Mouse (Mus musculus) C2C12 (cell line): ENCODE results near the gene Bpnt1. TPM values are rescaled to one million over a fixed set of nuclear protein-coding genes. Genes with fewer than 3 reads are reported as not detected.
A peak's percentile ranks its signal among the peaks of the same experiment; 100 is the strongest.
"Not testable (repeated sequence)": the region's sequence is repeated elsewhere in the genome, so short reads cannot be mapped to it uniquely, and the experiment has no call there.

Experiments used
- H3K27me3 ChIP-seq: one replicate; pipeline ENCODE4 v1.6.1; 2011; ENCODE audit not compliant: control insufficient read depth, insufficient read depth, insufficient read length
- H3K36me3 ChIP-seq: one replicate; pipeline ENCODE4 v1.6.1; 2011; ENCODE audit not compliant: control insufficient read depth, insufficient read depth
- H3K4me3 ChIP-seq: one replicate; pipeline ENCODE4 v1.5.1; 2011; ENCODE audit warnings: mild to moderate bottlenecking, control low read depth; ENCODE audit not compliant: poor library complexity, insufficient read depth, severe bottlenecking
- H3K79me2 ChIP-seq: one replicate; pipeline ENCODE4 v1.6.1; 2011; ENCODE audit not compliant: control insufficient read depth, insufficient read depth
- H3K79me3 ChIP-seq: one replicate; pipeline ENCODE4 v1.6.1; 2011; ENCODE audit warnings: low read depth, control low read depth
- H3ac ChIP-seq: one replicate; pipeline ENCODE3; 2011; ENCODE audit warnings: low read depth; ENCODE audit not compliant: control insufficient read depth, insufficient read length
- CEBPB ChIP-seq: IDR thresholded peaks from one replicate; pipeline ENCODE4 v1.6.1; 2011; ENCODE audit warnings: low read depth, mild to moderate bottlenecking, control low read depth, moderate library complexity
- CTCF ChIP-seq: IDR thresholded peaks from one replicate; pipeline ENCODE4 v1.5.1; 2011; ENCODE audit not compliant: control insufficient read depth, insufficient read depth, insufficient read length
- FOSL1 ChIP-seq: IDR thresholded peaks from one replicate; pipeline ENCODE4 v1.8.0; 2011; ENCODE audit warnings: mild to moderate bottlenecking, low read length; ENCODE audit not compliant: poor library complexity, insufficient read depth, severe bottlenecking
- MAX ChIP-seq: IDR thresholded peaks from one replicate; pipeline ENCODE4 v1.6.1; 2011; ENCODE audit warnings: mild to moderate bottlenecking, control low read depth
- MYOD1 ChIP-seq: IDR thresholded peaks from one replicate; pipeline ENCODE4 v1.6.1; 2011; ENCODE audit warnings: low read depth; ENCODE audit not compliant: control insufficient read depth, insufficient read length
- MYOG ChIP-seq: IDR thresholded peaks from one replicate; pipeline ENCODE4 v1.6.1; 2011; ENCODE audit not compliant: control insufficient read depth, insufficient read length; ENCODE audit errors: extremely low read depth
- USF1 ChIP-seq: IDR thresholded peaks from one replicate; pipeline ENCODE4 v1.6.1; 2011; ENCODE audit warnings: low read depth, mild to moderate bottlenecking, control low read depth, moderate library complexity
- polyA plus RNA-seq: library from polyadenylated mRNA; unstranded; fragments of >200 nt; fragmentation: generic; extraction: Trizol; gene quantifications from one replicate; pipeline ENCODE4 v1.2.1, GENCODE M21; 2012; ENCODE audit warnings: missing spikeins

The Bpnt1 gene
- polyA plus RNA-seq, 1 experiment, result 37.2 TPM

DNA sequence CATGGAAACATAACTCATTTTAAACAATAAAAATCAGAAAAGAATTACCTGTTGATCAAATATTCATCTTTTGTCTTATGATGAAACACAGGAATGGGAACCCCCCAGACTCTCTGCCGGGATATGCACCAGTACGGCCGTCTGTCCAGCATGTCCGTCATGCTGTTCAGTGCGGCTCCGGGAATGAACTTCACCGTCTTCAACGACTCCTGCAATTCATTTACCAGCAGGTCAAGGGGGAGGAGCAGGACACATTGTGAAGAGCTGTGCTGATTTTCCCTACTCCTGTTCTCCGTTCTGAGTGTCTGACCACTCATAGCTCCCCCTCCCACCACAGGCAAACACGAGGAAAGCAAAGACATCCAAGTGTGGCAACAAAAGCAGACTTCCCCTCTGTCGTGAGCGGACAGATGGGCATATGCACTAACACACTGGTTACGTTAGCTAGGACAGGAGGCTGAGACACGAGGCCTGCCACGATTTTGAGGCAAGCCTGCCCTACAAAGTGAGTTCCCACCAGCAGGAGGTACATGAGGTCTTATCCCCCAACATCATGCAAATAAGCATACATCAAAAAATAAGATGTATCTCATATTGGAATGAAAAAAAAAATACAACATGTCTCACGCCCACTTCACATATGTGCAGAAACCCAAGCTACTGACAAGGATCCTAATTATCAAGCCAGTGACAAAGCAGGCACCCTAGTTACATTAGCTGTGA lies 15.9 kb upstream of the Bpnt1 start:
- TF ChIP-seq USF1, result no peak
- no peak for TF ChIP-seq MYOD1
- no peak for TF ChIP-seq MAX
- no peak for TF ChIP-seq CEBPB
- no peak for TF ChIP-seq CTCF
- TF ChIP-seq FOSL1, result no peak
- TF ChIP-seq MYOG, result no peak
- peaks cover 7% of the 10 kb centered on the region for H3K79me2 ChIP-seq
- no peaks in the 10 kb centered on the region for H3K27me3 ChIP-seq
- peaks cover 2% of the 10 kb centered on the region for H3K79me3 ChIP-seq
- peaks cover 67% of the 10 kb centered on the region for H3K36me3 ChIP-seq
- no peak overlapping the region for H3ac ChIP-seq
- no peak overlapping the region for H3K4me3 ChIP-seq

DNA sequence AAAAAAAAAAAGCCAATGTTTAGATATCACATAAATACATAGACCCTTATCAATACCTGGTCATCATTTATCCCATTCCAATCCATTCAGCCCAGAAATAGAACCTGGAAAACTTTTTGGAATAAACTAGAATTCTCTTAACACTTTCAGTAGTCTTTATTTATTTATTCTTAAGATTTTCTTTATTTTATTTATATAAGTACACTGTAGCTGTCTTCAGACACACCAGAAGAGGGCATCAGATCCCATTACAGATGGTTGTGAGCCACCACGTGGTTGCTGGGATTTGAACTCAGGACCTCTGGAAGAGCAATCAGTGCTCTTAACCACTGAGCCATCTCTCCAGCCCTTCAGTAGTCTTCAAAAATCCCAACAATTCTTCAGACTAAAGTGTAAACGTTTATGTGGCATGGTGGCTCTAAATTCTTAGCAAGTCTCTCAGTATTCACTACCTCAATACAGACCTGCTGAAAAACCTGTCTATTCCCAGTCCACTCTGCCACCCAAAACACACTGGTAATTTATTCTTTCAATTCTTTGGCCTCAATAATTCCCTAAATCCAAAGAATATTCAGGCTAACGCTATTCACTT lies 4.1 kb upstream of the Bpnt1 start:
- peak overlapping the region; percentile 72 for H3K4me3 ChIP-seq
- H3K79me3 ChIP-seq, H3ac ChIP-seq, H3K27me3 ChIP-seq: not testable (repeated sequence)
- peaks cover 25% of the 10 kb centered on the region for H3K79me2 ChIP-seq
- H3K36me3 ChIP-seq, result peaks cover 46% of the 10 kb centered on the region

DNA sequence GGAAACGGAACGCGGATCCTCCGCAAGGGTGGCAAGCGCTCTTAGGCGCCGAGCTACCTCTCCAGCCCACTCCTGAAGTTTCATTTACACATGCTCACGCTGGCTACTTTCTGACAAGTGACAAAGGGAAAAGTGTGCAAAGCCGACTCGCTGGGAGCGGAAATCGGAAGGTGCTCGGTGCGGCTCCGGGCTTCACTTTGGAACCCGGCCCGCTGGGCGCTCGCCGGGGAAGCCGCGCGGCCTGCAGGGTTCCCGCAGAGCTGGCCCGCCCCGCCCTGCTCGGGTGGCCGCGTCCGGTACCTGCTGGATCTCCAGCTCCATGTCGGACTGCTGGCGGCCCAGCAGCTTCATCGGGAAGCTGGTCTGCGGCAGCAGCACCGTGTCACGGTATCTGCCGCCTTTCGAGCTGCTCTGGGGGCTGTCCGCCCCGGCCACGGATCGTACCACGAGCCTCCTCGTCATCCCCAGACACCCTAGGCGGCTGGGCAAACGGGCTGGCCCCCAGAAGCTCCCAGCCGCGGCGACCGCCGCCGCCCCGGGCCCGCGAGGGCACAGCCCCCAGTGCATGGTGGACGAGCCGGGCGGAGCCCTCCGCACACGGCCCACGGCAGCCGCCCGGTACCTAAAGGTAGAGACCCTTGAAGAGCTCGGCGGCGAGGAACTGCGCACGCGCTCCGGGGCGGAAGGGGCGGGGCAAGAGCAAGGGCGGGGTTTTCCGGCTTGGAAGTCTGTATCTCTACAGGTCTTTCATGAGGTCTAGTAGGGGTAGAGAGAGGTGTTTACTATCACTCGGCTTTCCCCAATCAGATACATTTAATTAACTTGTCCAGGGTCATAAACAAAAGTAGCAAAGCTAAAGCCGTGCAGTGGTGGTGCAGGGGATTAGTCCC lies 3.0 kb upstream of the Bpnt1 start, which contains the start of gene Iars2:
Gene Iars2, minus strand, starts transcription at position 676 of the 890 bp plus-strand sequence.
- H3K79me3 ChIP-seq, result peaks cover 19% of the 10 kb centered on the region
- peak; percentile 13 for TF ChIP-seq MAX
- TF ChIP-seq CEBPB, result no peak
- peaks cover 35% of the 10 kb centered on the region for H3K36me3 ChIP-seq
- peak within 1 kb of the TSS; percentile 72 for H3K4me3 ChIP-seq
- no peaks in the 10 kb centered on the region for H3K27me3 ChIP-seq
- peak within 1 kb of the TSS; percentile 97 for H3ac ChIP-seq
- H3K79me2 ChIP-seq, result peaks cover 37% of the 10 kb centered on the region

DNA sequence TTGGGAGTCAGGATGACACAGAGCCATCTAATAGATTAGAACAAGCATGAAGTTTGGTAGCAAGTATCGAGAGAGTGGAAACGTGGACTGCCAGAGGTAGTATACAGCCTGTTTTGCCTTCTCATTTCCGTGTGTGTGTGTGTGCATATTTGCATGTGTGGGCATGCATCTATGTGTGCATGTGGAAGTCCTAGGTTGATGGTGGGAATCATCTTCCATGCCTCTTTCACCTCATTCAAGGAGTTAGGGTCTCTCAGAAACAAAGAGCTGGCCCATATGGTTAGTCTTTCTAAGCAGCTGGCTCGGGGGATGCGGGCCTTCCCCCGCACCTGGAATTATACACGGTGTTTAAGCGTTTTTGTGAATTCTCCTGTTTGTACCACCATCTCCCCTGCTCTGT lies 2.1 kb upstream of the Bpnt1 start:
- Histone ChIP-seq H3K79me3 (peaks cover 27% of the 10 kb centered on the region), H3K36me3 (peaks cover 27% of the 10 kb centered on the region), H3K79me2 (peaks cover 45% of the 10 kb centered on the region), H3ac (no peak overlapping the region), H3K4me3 (no peak overlapping the region), H3K27me3 (no peaks in the 10 kb centered on the region)
- TF ChIP-seq MYOD1 (no peak), USF1 (no peak), MAX (no peak), CEBPB (no peak), MYOG (no peak), CTCF (no peak), FOSL1 (no peak)

DNA sequence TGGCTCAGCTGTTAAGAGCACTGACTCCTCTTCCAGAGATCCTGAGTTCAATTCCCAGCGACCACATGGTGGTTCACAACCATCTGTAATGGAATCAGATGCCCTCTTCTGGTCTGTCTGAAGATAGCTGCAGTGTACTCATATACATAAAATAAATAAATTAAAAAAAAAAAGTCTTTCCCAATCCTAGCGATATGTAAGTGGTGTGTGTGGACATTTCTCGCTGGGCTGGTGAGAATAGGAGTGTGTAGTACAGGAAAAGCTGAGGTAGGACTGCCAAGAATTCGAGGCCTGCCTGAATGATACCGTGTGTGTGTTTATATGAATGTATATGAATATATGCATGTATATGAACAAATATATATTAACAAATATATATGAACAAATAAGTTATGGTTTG lies 585 bp upstream of the Bpnt1 start:
- peaks cover 55% of the 10 kb centered on the region for H3K79me2 ChIP-seq
- no peaks in the 10 kb centered on the region for H3K27me3 ChIP-seq
- H3K79me3 ChIP-seq, result peaks cover 32% of the 10 kb centered on the region
- no peak overlapping the region for H3ac ChIP-seq
- TF ChIP-seq MAX (no peak), MYOG (no peak)
- H3K36me3 ChIP-seq, result peaks cover 13% of the 10 kb centered on the region
- no peak overlapping the region for H3K4me3 ChIP-seq

DNA sequence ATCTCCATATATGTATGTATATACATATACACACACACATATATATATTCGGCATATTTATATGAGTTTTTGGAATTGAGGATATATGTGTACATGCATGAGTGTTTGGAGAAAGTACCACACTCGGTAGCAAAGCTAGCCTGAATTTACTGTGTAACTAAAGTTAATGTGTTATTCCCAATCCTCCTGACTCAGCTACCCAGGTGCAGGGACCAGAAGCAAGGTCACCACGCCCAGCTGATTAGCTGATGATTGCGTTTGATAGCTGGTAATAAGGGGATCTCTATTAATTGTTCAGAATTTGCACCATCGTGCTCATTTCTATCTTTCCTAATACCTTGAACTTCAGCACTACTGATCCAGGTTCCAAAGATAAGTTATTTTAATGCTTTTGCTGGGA lies 1.7 kb downstream of the Bpnt1 start:
- peaks cover 34% of the 10 kb centered on the region for H3K79me3 ChIP-seq
- peaks cover 44% of the 10 kb centered on the region for H3K79me2 ChIP-seq
- no peaks in the 10 kb centered on the region for H3K27me3 ChIP-seq
- no peak overlapping the region for H3K4me3 ChIP-seq
- peaks cover 3% of the 10 kb centered on the region for H3K36me3 ChIP-seq
- H3ac ChIP-seq, result no peak overlapping the region
- no peak for TF ChIP-seq FOSL1
- TF ChIP-seq CEBPB, result no peak
- no peak for TF ChIP-seq MAX
- no peak for TF ChIP-seq MYOD1
- TF ChIP-seq MYOG, result no peak
- no peak for TF ChIP-seq CTCF
- no peak for TF ChIP-seq USF1
